Mouse (Mus musculus): ENCODE results near the gene Ppp3r2. TPM values are rescaled to one million over a fixed set of nuclear protein-coding genes. Genes with fewer than 3 reads are reported as not detected.

Gene Ppp3r2
- polyA plus RNA-seq, 1 experiment from 2014 or later: not detected

GRCm38 (mm10) chr4:49659421-49659820 lies 22.4 kb downstream of the Ppp3r2 start:
- no peak for DNase-seq
- Histone ChIP-seq H3K9me3 (replicated peaks) (no peaks in the 10 kb centered on the region), H3K4me1 (replicated peaks) (no peaks in the 10 kb centered on the region), H3K27me3 (no peaks in the 10 kb centered on the region), H3K36me3 (peaks cover 55% of the 10 kb centered on the region), H3K9ac (no peak overlapping the region), H3K27ac (no peak overlapping the region), H3K4me2 (no peak overlapping the region), H3K4me3 (replicated peaks) (no peak overlapping the region)
- WGBS (ENCODE audit: insufficient replicate concordance): 82% methylated on average over 1 of the region's 1 CpGs
- no peak for ATAC-seq (ENCODE audit: low read depth)

GRCm38 (mm10) chr4:49639913-49640312 lies 41.9 kb downstream of the Ppp3r2 start:
- peak; percentile 53 for DNase-seq
- WGBS (ENCODE audit: insufficient replicate concordance): 13% methylated on average over 2 of the region's 2 CpGs

GRCm38 (mm10) chr4:49637821-49638220 lies 44.0 kb downstream of the Ppp3r2 start:
- WGBS (ENCODE audit: insufficient replicate concordance): 88% methylated on average over 11 of the region's 11 CpGs

More at GRCm38 (mm10) chr4:49639913-49640312, 41.9 kb downstream of the Ppp3r2 start:
- Histone ChIP-seq H3K36me3 (peaks cover 77% of the 10 kb centered on the region), H3K4me1 (replicated peaks) (peaks cover 5% of the 10 kb centered on the region), H3K4me2 (no peak overlapping the region), H3K4me3 (replicated peaks) (no peak overlapping the region), H3K9me3 (replicated peaks) (no peaks in the 10 kb centered on the region), H3K27ac (no peak overlapping the region), H3K9ac (no peak overlapping the region), H3K27me3 (no peaks in the 10 kb centered on the region)
- ATAC-seq (ENCODE audit: low read depth): peak; percentile 89

GRCm38 (mm10) chr4:49632139-49632481 lies 49.7 kb downstream of the Ppp3r2 start:
- H3K36me3 ChIP-seq: peaks cover 36% of the 10 kb centered on the region
- no peak for DNase-seq
- ATAC-seq (ENCODE audit: low read depth): peak; percentile 65
- peak overlapping the region; percentile 91 for H3K4me3 ChIP-seq (replicated peaks)
- under 1% methylated on average over 30 of the region's 30 CpGs for WGBS (ENCODE audit: insufficient replicate concordance)
- peak overlapping the region; percentile 85 for H3K27ac ChIP-seq
- H3K4me1 ChIP-seq (replicated peaks): peaks cover 28% of the 10 kb centered on the region
- H3K4me2 ChIP-seq: peak overlapping the region; percentile 87
- H3K9me3 ChIP-seq (replicated peaks): no peaks in the 10 kb centered on the region
- no peaks in the 10 kb centered on the region for H3K27me3 ChIP-seq
- peak overlapping the region; percentile 90 for H3K9ac ChIP-seq

More at GRCm38 (mm10) chr4:49637821-49638220, 44.0 kb downstream of the Ppp3r2 start:
- Histone ChIP-seq H3K4me1 (replicated peaks) (peaks cover 24% of the 10 kb centered on the region), H3K9ac (no peak overlapping the region), H3K4me2 (no peak overlapping the region), H3K27ac (no peak overlapping the region), H3K4me3 (replicated peaks) (no peak overlapping the region), H3K27me3 (no peaks in the 10 kb centered on the region), H3K36me3 (peaks cover 75% of the 10 kb centered on the region), H3K9me3 (replicated peaks) (no peaks in the 10 kb centered on the region)
- DNase-seq (no peak), ATAC-seq (ENCODE audit: low read depth) (no peak)

GRCm38 (mm10) chr4:49631319-49632138 lies 50.3 kb downstream of the Ppp3r2 start, which contains the start of gene Rnf20:
Gene Rnf20, plus strand, starts transcription at chr4:49632006.
- peak; percentile 95 for ATAC-seq (ENCODE audit: low read depth)
- peak within 1 kb of the TSS; percentile 85 for H3K27ac ChIP-seq
- H3K4me1 ChIP-seq (replicated peaks): peaks cover 30% of the 10 kb centered on the region
- H3K9me3 ChIP-seq (replicated peaks): no peaks in the 10 kb centered on the region
- no peaks in the 10 kb centered on the region for H3K27me3 ChIP-seq
- peak within 1 kb of the TSS; percentile 87 for H3K4me2 ChIP-seq
- peak; percentile 90 for DNase-seq
- peak within 1 kb of the TSS; percentile 90 for H3K9ac ChIP-seq
- H3K4me3 ChIP-seq (replicated peaks): peak within 1 kb of the TSS; percentile 91
- 3% methylated on average over 37 of the region's 37 CpGs for WGBS (ENCODE audit: insufficient replicate concordance)
- peaks cover 31% of the 10 kb centered on the region for H3K36me3 ChIP-seq

- Histone ChIP-seq H3K4me1 (replicated peaks) (peaks cover 37% of the 10 kb centered on the region), H3K4me2 (no peak overlapping the region), H3K27ac (no peak overlapping the region), H3K27me3 (no peaks in the 10 kb centered on the region), H3K36me3 (peaks cover 6% of the 10 kb centered on the region; the same call in 1 of the 2 replicates), H3K4me3 (replicated peaks) (no peak overlapping the region), H3K9ac (no peak overlapping the region), H3K9me3 (replicated peaks) (no peaks in the 10 kb centered on the region)
- ATAC-seq (ENCODE audit: low read depth) (no peak), DNase-seq (no peak)
- 71% methylated on average over 5 of the region's 5 CpGs for WGBS (ENCODE audit: insufficient replicate concordance)
Measured at GRCm38 (mm10) chr4:49628941-49629340, 52.9 kb downstream of the Ppp3r2 start.

Other genes with a start within 250 kb of the Ppp3r2 start
- gene Acnat1, start 208.1 kb downstream of the Ppp3r2 start, polyA plus RNA-seq (2015; fragmentation: Nextera tagmentation; extraction: Ambion mirVana): 0.24 and 0.52 TPM in 2 replicates
- gene Baat, start 175.5 kb downstream of the Ppp3r2 start, polyA plus RNA-seq (2015; fragmentation: Nextera tagmentation; extraction: Ambion mirVana): 0.32 and 0.43 TPM in 2 replicates
- 57.8 and 74.2 TPM in 2 replicates for gene Mrpl50, start 160.9 kb downstream of the Ppp3r2 start, polyA plus RNA-seq (2015; fragmentation: Nextera tagmentation; extraction: Ambion mirVana)
- 3.0 and 4.2 TPM in 2 replicates for gene Zfp189, start 160.8 kb downstream of the Ppp3r2 start, polyA plus RNA-seq (2015; fragmentation: Nextera tagmentation; extraction: Ambion mirVana)
- 143 and 163 TPM in 2 replicates for gene Aldob, start 132.5 kb downstream of the Ppp3r2 start, polyA plus RNA-seq (2015; fragmentation: Nextera tagmentation; extraction: Ambion mirVana)
- gene Tmem246, start 84.1 kb downstream of the Ppp3r2 start, polyA plus RNA-seq (2015; fragmentation: Nextera tagmentation; extraction: Ambion mirVana): 9.9 and 10.9 TPM in 2 replicates
- 17.0 and 19.7 TPM in 2 replicates for gene Rnf20, start 50.0 kb downstream of the Ppp3r2 start, polyA plus RNA-seq (2015; fragmentation: Nextera tagmentation; extraction: Ambion mirVana)
- 0.03 and 0.05 TPM in 2 replicates for gene Grin3a, start 163.7 kb upstream of the Ppp3r2 start, polyA plus RNA-seq (2015; fragmentation: Nextera tagmentation; extraction: Ambion mirVana)

Measured in liver, embryonic 13.5 days (tissue).